Mouse (Mus musculus): ENCODE results near the gene Pdlim4. TPM values are rescaled to one million over a fixed set of nuclear protein-coding genes. Genes with fewer than 3 reads are reported as not detected.
"Not testable (repeated sequence)": the region's sequence is repeated elsewhere in the genome, so short reads cannot be mapped to it uniquely, and the experiment has no call there.

Pdlim4 gene
- total RNA-seq, 1 experiment = 4.3 TPM

DNA sequence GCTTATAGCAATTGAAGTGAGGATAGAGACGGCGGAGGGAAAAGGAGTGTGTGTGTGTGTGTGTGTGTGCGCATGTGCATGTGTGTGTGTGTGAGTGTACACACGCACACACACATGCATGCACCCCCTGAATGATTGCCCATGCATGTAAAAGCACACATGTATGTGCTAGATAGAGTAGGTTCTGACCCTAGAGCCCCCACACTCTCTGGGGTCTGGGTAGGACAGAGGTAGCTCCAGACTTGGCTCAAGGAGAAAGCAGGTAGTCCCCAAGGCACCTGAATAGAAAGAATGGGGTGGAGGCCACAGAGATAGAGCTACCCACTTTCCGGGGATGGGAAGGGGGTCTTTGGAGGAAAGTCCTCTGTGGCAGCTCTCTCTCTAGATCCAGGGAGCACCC lies 16.7 kb downstream of the Pdlim4 start:
- H3K27ac ChIP-seq (ENCODE audit: insufficient read depth, low read depth, low read length, poor library complexity, severe bottlenecking) = no peak overlapping the region
- in situ Hi-C loops (cut with MboI; ENCODE audit: low sequenced_read_pairs in 2 of 2, unreplicated experiment in 2 of 2) = no loop called here
- no peak overlapping the region for H3K4me3 ChIP-seq (ENCODE audit: insufficient read depth in 1 of 2, low read depth in 1 of 2, low read length in 2 of 2, poor library complexity in 1 of 2, severe bottlenecking in 1 of 2)
- no peak for DNase-seq (ENCODE audit: low read depth, low spot score)
- no peaks in the 10 kb centered on the region for H3K36me3 ChIP-seq (ENCODE audit: control insufficient read depth, insufficient read depth, low read length, poor library complexity, severe bottlenecking)
- no peak overlapping the region for H3K9ac ChIP-seq (ENCODE audit: insufficient read depth, low read depth, low read length, poor library complexity, severe bottlenecking)
- H3K4me1 ChIP-seq (ENCODE audit: control insufficient read depth in 2 of 2, insufficient read depth in 2 of 2, low read length in 2 of 2, poor library complexity in 1 of 2) = no peaks in the 10 kb centered on the region
- H3K9me3 ChIP-seq (ENCODE audit: control insufficient read depth, insufficient read depth, low read depth, low read length) = no peaks in the 10 kb centered on the region
- TF ChIP-seq HCFC1 (IDR thresholded peaks at IDR 0.05; ENCODE audit: borderline replicate concordance, insufficient read depth, low read length) (no peak), CHD2 (IDR thresholded peaks at IDR 0.05; ENCODE audit: low read depth, low read length) (no peak), ZNF384 (IDR thresholded peaks at IDR 0.05; ENCODE audit: low read depth, low read length) (no peak), MAFK (IDR thresholded peaks at IDR 0.05; ENCODE audit: insufficient read depth, low read depth, low read length) (no peak), ZC3H11A (IDR thresholded peaks at IDR 0.05; ENCODE audit: borderline replicate concordance, low read depth, low read length) (no peak)

DNA sequence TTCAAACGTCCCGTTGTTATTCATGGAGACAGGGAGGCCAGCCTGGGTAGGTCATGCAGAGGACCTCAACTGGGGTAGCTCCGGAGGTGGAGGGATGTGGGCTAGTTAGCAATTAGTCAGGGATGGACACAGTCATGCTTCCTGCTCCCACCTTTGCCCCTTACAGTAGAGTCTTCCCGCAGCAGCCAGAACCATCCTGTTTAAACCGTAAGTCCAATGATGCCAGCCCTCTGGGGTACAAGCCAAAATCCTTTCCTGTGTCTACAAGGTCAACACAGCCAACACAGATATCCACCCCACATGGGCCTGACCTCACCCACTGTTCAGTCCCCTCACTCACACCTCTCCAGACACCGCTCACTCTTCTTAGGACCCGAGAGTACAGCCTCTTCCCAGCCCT lies 17.7 kb downstream of the Pdlim4 start:
- no peaks in the 10 kb centered on the region for H3K36me3 ChIP-seq (ENCODE audit: control insufficient read depth, insufficient read depth, low read length, poor library complexity, severe bottlenecking)
- no peak for DNase-seq (ENCODE audit: low read depth, low spot score)
- TF ChIP-seq ZC3H11A (IDR thresholded peaks at IDR 0.05; ENCODE audit: borderline replicate concordance, low read depth, low read length) (no peak), MAFK (IDR thresholded peaks at IDR 0.05; ENCODE audit: insufficient read depth, low read depth, low read length) (no peak), HCFC1 (IDR thresholded peaks at IDR 0.05; ENCODE audit: borderline replicate concordance, insufficient read depth, low read length) (no peak), CHD2 (IDR thresholded peaks at IDR 0.05; ENCODE audit: low read depth, low read length) (no peak)
- no peak overlapping the region for H3K27ac ChIP-seq (ENCODE audit: insufficient read depth, low read depth, low read length, poor library complexity, severe bottlenecking)
- H3K9ac ChIP-seq (ENCODE audit: insufficient read depth, low read depth, low read length, poor library complexity, severe bottlenecking) = no peak overlapping the region
- H3K9me3 ChIP-seq (ENCODE audit: control insufficient read depth, insufficient read depth, low read depth, low read length) = no peaks in the 10 kb centered on the region
- H3K4me3 ChIP-seq (ENCODE audit: insufficient read depth in 1 of 2, low read depth in 1 of 2, low read length in 2 of 2, poor library complexity in 1 of 2, severe bottlenecking in 1 of 2) = no peak overlapping the region
- no peaks in the 10 kb centered on the region for H3K4me1 ChIP-seq (ENCODE audit: control insufficient read depth in 2 of 2, insufficient read depth in 2 of 2, low read length in 2 of 2, poor library complexity in 1 of 2)
- in situ Hi-C loops (cut with MboI; ENCODE audit: low sequenced_read_pairs in 2 of 2, unreplicated experiment in 2 of 2) = no loop called here

DNA sequence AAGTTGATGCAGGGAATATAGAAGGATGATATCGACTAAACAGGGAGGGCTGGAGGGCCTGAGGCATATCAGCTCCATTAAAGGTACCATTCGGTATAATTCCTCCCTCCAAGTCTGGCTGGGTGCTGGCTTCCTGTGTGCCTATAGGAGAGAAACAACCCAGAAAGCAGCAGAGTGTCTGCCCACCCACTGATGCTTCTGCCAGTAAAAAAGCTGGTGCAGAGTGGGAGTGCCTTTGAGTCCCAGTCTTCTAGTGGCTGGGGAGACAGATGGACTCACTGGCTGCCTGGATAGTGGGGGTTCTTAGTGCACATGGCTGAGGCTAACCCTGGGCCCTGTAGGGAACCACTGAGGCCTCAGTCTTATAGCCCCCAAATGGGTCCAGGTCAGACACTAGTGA lies 18.6 kb downstream of the Pdlim4 start:
- Histone ChIP-seq H3K27ac (ENCODE audit: insufficient read depth, low read depth, low read length, poor library complexity, severe bottlenecking) (no peak overlapping the region), H3K4me1 (ENCODE audit: control insufficient read depth in 2 of 2, insufficient read depth in 2 of 2, low read length in 2 of 2, poor library complexity in 1 of 2) (no peaks in the 10 kb centered on the region), H3K9me3 (ENCODE audit: control insufficient read depth, insufficient read depth, low read depth, low read length) (no peaks in the 10 kb centered on the region), H3K9ac (ENCODE audit: insufficient read depth, low read depth, low read length, poor library complexity, severe bottlenecking) (no peak overlapping the region), H3K4me3 (ENCODE audit: insufficient read depth in 1 of 2, low read depth in 1 of 2, low read length in 2 of 2, poor library complexity in 1 of 2, severe bottlenecking in 1 of 2) (no peak overlapping the region), H3K36me3 (ENCODE audit: control insufficient read depth, insufficient read depth, low read length, poor library complexity, severe bottlenecking) (no peaks in the 10 kb centered on the region)
- DNase-seq (ENCODE audit: low read depth, low spot score) = no peak
- in situ Hi-C loops (cut with MboI; ENCODE audit: low sequenced_read_pairs in 2 of 2, unreplicated experiment in 2 of 2) = no loop called here
- TF ChIP-seq CHD2 (IDR thresholded peaks at IDR 0.05; ENCODE audit: low read depth, low read length) = no peak
- TF ChIP-seq HCFC1 (IDR thresholded peaks at IDR 0.05; ENCODE audit: borderline replicate concordance, insufficient read depth, low read length) = no peak

DNA sequence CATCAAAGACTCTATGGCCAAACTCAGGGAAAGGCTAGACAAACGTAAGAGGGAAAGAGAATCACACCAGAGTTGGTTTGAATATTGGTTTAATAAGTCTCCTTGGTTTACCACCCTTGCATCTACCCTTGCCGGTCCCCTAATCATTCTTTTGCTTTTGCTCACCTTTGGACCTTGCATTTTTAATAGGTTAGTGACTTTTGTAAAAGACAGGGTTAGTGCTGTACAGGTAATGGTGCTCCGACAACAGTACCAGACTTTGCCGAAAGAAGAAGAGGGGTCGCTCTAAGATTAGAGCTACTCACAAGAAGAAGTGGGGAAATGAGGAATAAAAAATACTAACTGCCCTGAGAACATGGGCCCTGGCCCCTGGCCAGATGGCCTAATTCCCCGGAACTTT lies 28.1 kb downstream of the Pdlim4 start:
- H3K4me1 ChIP-seq (ENCODE audit: control insufficient read depth in 2 of 2, insufficient read depth in 2 of 2, low read length in 2 of 2, poor library complexity in 1 of 2) = no peaks in the 10 kb centered on the region
- no peak overlapping the region for H3K27ac ChIP-seq (ENCODE audit: insufficient read depth, low read depth, low read length, poor library complexity, severe bottlenecking)
- no peak for DNase-seq (ENCODE audit: low read depth, low spot score)
- TF ChIP-seq CHD2 (IDR thresholded peaks at IDR 0.05; ENCODE audit: low read depth, low read length) = no peak
- TF ChIP-seq MAFK (IDR thresholded peaks at IDR 0.05; ENCODE audit: insufficient read depth, low read depth, low read length) = no peak
- no peak for TF ChIP-seq ZNF384 (IDR thresholded peaks at IDR 0.05; ENCODE audit: low read depth, low read length)
- TF ChIP-seq ZC3H11A (IDR thresholded peaks at IDR 0.05; ENCODE audit: borderline replicate concordance, low read depth, low read length) = no peak
- TF ChIP-seq HCFC1 (IDR thresholded peaks at IDR 0.05; ENCODE audit: borderline replicate concordance, insufficient read depth, low read length) = no peak
- no peak overlapping the region for H3K9ac ChIP-seq (ENCODE audit: insufficient read depth, low read depth, low read length, poor library complexity, severe bottlenecking)
- in situ Hi-C loops (cut with MboI; ENCODE audit: low sequenced_read_pairs in 2 of 2, unreplicated experiment in 2 of 2) = no loop called here
- no peak overlapping the region for H3K4me3 ChIP-seq (ENCODE audit: insufficient read depth in 1 of 2, low read depth in 1 of 2, low read length in 2 of 2, poor library complexity in 1 of 2, severe bottlenecking in 1 of 2)
- H3K36me3 ChIP-seq (ENCODE audit: control insufficient read depth, insufficient read depth, low read length, poor library complexity, severe bottlenecking) = no peaks in the 10 kb centered on the region
- no peaks in the 10 kb centered on the region for H3K9me3 ChIP-seq (ENCODE audit: control insufficient read depth, insufficient read depth, low read depth, low read length)

DNA sequence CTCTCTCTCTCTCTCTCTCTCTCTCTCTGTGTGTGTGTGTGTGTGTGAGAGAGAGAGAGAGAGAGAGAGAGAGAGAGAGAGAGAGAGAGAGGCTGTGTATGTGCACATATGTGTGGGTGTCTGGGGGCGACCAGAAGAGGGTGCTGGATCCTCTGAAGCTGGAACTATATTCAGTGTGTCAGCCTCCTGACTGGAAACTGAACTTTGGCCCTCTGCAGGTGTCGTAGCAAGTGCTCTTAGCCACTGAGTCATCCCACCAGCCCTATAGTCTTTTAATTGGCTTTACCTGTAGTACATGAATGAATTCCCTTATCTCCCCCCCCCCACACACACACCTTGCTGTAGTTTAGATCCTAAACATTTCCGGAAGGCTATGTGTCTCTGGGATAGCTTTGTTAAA lies 35.9 kb downstream of the Pdlim4 start:
- H3K4me1 ChIP-seq (ENCODE audit: control insufficient read depth in 2 of 2, insufficient read depth in 2 of 2, low read length in 2 of 2, poor library complexity in 1 of 2); H3K27ac ChIP-seq (ENCODE audit: insufficient read depth, low read depth, low read length, poor library complexity, severe bottlenecking); H3K4me3 ChIP-seq (ENCODE audit: insufficient read depth in 1 of 2, low read depth in 1 of 2, low read length in 2 of 2, poor library complexity in 1 of 2, severe bottlenecking in 1 of 2); H3K9me3 ChIP-seq (ENCODE audit: control insufficient read depth, insufficient read depth, low read depth, low read length); H3K9ac ChIP-seq (ENCODE audit: insufficient read depth, low read depth, low read length, poor library complexity, severe bottlenecking); H3K36me3 ChIP-seq (ENCODE audit: control insufficient read depth, insufficient read depth, low read length, poor library complexity, severe bottlenecking); in situ Hi-C loops (cut with MboI; ENCODE audit: low sequenced_read_pairs in 2 of 2, unreplicated experiment in 2 of 2); DNase-seq (ENCODE audit: low read depth, low spot score): not testable (repeated sequence)
